Mouse (Mus musculus): ENCODE data around the gene Wwp2.

Wwp2 gene

DNA sequence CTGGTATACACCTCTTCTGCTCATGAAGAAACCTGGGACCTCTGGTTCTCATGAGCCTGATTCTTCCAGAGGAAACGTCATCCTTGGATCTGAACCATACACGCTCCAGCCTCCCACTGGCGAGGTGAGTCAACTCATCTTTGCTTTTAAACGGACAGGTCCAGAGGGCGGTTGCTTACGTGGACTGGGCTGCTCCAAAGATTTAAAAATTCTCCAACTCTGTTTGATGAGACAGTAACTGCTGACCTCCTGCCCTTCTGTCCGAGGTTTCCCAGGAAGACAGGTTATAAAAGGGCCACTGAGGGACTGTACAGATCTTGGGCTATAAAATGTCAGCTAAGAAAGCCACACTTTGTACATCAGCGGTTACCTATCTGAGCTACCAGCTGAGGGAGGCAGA is 5.3 kb upstream of the Wwp2 start:
- no peak for DNase-seq (ENCODE audit: low spot score in 2 of 2)

DNA sequence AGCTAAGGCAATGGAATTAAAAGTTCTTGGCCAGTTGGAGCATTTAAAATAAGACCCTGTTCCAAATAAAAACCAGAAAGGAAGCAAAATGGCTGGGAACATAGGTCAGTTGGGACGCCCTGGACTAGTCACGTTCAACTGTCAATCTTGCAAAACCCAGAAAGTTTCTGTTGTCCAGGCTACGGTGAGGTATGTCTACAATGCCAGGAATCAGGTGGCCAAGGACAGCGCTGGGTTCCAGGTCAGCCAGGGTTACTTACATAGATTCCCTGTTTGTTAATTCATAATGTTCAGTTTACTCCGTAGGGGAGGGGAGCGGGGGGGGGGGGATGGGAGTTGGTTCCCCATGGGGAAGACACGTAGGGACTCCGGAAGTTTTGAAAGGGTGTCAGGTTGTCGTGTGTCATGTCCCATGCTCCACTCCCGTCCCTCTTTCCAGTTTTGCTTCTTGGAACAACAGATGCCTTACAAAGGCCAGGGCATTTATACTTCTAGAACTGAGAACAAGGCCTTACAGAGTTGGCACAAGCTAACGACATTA is 674 bp upstream of the Wwp2 start:
- DNase-seq (ENCODE audit: low spot score in 2 of 2): no peak

DNA sequence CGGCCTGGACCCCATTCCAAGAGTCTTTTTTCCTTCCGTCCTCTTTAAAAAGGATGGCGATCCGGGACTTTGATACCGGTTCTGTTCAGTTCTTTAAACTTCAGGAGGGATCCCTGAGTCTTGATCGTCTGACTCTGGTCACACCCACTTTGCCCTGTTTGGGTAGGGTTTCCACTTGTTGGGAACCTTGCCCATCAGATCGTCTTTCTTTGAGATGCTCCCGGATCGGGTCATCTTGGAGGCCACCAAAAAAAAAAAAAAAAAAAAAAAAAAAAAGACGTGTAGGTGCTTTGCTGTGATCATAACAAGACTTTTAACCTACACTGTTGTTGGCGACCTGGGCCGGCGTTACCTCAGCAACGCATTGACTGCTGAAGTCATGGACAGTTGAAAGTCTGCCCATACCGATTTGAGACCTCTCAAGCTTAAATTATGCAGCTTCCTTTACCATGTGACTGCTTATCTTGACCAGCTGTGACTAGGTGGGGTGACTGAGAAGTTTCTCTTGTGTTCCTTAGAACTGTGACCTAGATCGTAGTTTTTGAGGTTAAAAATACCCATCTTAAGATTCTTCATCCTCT is 766 bp downstream of the Wwp2 start:
- peak; percentile 61 to 77 for DNase-seq (ENCODE audit: low spot score in 2 of 2)

GRCm38 (mm10) chr8:107437711-107438110 is 1.5 kb downstream of the Wwp2 start:
- no peak for DNase-seq (ENCODE audit: low spot score in 2 of 2)

DNA sequence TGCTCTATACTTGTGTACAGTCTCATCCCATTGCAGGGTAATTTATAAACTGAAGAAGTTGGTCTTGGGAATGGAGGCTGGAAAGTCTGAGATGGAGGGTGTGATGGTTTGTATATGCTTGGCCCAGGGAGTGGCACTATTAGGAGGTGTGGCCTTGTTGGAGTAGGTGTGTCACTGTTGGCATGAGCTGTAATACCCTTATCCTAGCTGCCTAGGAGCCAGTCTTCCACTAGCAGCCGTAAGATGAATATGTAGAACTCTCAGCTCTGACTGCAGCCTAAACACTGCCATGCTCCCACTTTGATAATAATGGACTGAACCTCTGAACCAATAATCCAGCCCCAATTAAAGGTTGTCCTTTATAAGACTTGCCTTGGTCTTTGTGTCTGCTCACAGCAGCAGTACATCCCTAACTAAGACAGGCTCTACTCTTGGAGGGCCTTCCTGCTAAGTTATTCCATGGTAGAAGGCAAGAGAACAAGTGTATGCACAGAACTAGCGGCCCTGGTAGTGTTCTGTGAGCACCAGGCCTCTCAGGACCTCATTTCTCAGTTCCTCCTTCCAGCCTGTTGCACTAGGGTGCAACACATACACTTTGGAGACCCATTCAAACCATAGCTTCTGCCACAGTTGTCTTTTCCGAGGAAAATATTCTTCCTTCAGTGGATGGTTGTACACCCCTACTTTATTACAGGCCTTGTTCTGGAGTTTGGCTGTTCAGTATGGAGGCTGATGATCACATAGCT is 3.9 kb downstream of the Wwp2 start:
- no peak for DNase-seq (ENCODE audit: low spot score in 2 of 2)

DNA sequence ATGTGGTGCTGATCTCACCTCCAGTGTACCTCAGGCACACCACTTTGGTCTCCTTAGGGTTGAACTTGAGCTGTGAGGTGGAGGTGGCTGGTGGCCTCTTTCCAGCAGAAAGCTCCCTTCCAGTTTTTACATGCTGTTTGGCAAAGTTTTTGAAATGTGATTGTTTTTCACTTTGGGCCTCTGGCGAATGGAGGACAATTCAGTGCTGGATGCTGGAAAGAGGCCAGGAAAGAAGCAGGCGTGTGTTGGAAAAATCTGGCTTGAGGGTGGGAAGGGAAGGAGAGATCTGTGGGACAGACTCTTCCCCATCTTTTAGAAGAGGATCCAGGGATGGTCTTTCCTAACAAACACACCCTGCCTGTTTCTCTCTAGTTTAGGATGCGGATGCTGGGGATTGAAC is 8.5 kb downstream of the Wwp2 start:
- no peak for DNase-seq (ENCODE audit: low spot score in 2 of 2)

DNA sequence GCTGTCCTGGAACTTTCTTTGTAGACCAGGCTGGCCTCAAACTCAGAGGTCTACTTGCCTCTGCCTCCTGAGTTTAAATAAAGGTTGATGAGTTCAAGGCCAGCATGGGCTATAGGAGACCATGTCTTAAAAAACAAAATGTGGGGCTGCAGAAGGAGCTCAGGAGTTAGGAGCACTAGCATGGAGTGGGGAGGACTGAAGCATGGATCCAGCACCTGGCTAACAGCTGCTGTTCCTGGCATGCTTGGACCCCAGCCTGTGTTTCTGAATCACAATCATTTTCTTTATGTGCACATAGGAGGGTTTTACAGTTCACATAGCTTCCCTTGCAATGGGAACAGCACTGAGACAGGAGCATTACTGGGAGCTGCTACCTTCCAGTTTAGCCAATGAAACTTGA is 11.5 kb downstream of the Wwp2 start:
- no peak for DNase-seq (ENCODE audit: low spot score in 2 of 2)

GRCm38 (mm10) chr8:107448382-107448889 is 12.3 kb downstream of the Wwp2 start:
- no peak for DNase-seq (ENCODE audit: low spot score in 2 of 2)

DNA sequence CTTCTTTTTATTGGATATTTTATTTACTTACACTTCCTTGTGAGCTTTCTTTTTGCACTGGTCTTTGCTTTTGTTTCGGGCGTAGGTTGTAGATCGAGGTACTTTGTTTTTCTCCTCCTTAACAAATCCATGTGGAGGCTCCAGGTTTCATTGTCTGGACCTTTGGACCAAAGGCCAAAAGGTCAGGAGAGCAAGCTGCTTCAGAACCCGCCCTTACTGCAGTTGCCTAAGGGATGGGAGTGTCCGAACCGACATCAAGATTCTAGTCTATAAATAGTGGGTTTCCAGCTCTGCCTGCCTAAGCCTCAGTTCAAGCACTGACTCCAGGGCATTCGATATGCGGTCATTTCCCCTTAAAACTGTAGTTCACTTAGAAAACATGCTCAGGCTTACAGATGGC is 13.0 kb downstream of the Wwp2 start:
- no peak for DNase-seq (ENCODE audit: low spot score in 2 of 2)

DNA sequence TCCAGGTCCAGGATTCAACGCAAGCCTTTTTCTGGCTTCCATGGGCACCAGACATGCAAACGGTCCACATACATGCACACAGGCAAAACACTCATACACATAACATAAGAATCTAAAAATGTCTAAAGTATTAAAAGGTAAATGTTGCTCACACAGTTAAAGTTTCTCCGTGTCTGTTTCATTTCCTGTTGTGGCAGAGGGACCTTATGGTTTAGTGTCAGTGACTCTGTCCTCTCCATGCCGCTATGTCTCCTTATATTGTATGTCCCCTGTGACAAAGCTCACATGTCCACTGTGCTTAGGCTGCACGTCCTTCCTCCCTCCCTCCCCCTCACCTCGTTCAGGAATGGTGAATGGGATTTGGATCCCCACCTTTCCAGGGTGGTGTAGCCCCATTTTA is 13.5 kb downstream of the Wwp2 start:
- DNase-seq (ENCODE audit: low spot score in 2 of 2): peak in 1 of 2 experiments; percentile 8

GRCm38 (mm10) chr8:107451414-107452066 is 15.4 kb downstream of the Wwp2 start:
- no peak for DNase-seq (ENCODE audit: low spot score in 2 of 2)

GRCm38 (mm10) chr8:107453386-107453785 is 17.2 kb downstream of the Wwp2 start:
- DNase-seq (ENCODE audit: low spot score in 2 of 2): no peak

DNA sequence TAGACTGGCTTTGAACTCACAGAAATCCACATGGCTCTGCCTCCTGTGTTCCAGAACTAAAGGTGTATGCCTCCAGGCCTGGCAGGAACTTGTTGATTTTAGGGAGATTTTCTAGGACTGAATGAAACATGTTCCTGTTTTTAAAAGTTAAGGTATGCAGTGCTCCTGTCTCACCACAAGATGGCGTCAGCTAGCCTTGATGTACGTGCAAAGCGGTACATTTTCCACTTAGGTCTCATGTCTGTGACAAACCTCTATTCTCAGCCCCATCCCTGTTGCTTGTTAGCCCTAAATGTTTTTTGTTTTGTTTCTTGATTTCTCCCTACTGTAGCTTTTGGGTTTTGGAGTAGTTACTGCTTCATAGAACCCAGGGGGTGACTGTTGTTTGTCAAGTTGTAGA is 19.1 kb downstream of the Wwp2 start:
- peak; percentile 35 to 50 for DNase-seq (ENCODE audit: low spot score in 2 of 2)

GRCm38 (mm10) chr8:107457725-107458124 is 21.6 kb downstream of the Wwp2 start:
- no peak for DNase-seq (ENCODE audit: low spot score in 2 of 2)

DNA sequence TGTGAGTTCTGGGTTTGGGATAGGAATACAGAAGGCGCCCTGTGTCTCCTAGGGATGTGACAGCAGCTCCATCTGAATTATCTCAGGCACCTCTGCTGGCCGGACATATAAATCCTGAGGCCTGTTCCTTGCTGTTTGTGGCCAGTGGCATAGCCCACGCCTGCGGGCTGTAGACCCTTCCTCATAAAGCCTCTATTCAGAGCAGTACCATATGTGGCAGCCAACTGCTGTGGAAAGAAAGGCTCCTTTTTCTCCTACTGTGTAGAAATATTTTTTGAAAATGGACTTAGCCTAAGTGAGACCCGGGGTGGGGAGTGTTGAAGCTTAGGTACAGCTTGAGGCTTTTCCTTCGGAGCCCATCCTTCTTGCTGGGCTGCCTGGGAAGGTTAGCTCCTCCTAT is 22.1 kb downstream of the Wwp2 start:
- no peak for DNase-seq (ENCODE audit: low spot score in 2 of 2)

- DNase-seq (ENCODE audit: low spot score in 2 of 2): no peak
These were observed 26.3 kb downstream of the Wwp2 start for GRCm38 (mm10) chr8:107462423-107462822.

- no peak for DNase-seq (ENCODE audit: low spot score in 2 of 2)
These were observed 29.3 kb downstream of the Wwp2 start for GRCm38 (mm10) chr8:107465332-107465990.

GRCm38 (mm10) chr8:107466642-107467041 is 30.5 kb downstream of the Wwp2 start:
- DNase-seq (ENCODE audit: low spot score in 2 of 2): no peak

DNA sequence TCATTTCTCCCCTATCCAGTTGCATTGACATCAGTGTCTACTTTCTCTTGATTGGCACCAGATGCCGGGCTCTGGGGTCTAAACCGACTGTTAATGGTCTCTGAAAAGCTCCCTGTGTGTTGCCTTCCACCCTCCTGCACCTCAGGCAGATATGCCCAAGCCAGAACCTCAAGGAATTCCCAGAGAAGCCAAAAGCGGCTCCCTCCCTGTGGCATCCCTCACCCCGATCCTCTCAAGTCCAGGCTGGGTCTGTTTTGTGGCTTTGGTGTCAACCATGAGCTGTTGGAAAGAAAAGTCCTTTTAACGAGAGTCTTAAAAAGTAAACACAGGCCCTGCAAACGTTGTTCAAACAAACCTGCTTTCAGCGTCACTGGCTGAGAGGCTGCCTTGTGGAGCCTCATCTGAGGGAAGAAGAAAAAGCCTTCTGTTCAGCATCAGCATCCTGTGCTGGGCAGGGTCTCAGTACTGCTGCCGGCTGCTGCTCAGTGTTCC is 32.7 kb downstream of the Wwp2 start:
- DNase-seq (ENCODE audit: low spot score in 2 of 2): no peak

DNA sequence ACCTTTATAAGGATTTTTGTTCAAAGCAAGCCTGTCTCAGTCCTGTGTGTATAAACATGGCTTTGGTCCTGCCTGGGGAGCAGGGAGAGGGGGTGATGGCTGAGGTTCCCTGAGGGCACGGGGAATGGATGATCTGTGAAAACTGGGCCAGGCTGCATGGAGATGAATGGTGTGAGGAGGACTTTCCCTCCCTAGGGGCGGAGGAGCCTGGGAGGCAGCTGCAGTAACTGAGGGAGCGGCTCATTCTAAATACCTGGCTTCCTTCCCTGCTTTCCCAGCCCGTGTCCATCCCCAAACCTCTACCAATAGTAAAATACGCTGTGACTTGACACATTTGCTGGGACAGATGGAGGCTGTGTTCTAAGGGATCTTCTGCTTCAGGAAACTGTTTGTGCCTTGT is 34.1 kb downstream of the Wwp2 start:
- DNase-seq (ENCODE audit: low spot score in 2 of 2): no peak

- DNase-seq (ENCODE audit: low spot score in 2 of 2): no peak
These were observed 36.4 kb downstream of the Wwp2 start for GRCm38 (mm10) chr8:107472403-107473100.

Data from natural killer cell, adult 2 months (primary cell).